Mouse (Mus musculus) stomach, postnatal 0 days (tissue): ENCODE results near the gene Fbxl3. TPM values are rescaled to one million over a fixed set of nuclear protein-coding genes. Genes with fewer than 3 reads are reported as not detected.
A peak's percentile ranks its signal among the peaks of the same experiment; 100 is the strongest.

Source experiments
- ATAC-seq: fragments of 200-750 bp; cut with Nextera tagmentation; 2 replicates; pipeline ENCODE4 v1.8.0; 2017; ENCODE audit not compliant: low FRiP score, low TSS enrichment
- DNase-seq: peaks from one replicate; pipeline ENCODE4 v3.0.0-alpha.2; 2016; ENCODE audit warnings: low spot score
- H3K27ac ChIP-seq: fragments of 300-500 bp; sonication (generic); replicated peaks from 2 replicates; pipeline ENCODE4 v1.5.1; 2014; ENCODE audit warnings: mild to moderate bottlenecking, control low read depth
- H3K27me3 ChIP-seq: fragments of 300-500 bp; sonication (generic); 2 replicates; pipeline ENCODE4 v1.6.1; 2014; ENCODE audit warnings: low read length; ENCODE audit not compliant: control insufficient read depth, insufficient read depth
- H3K36me3 ChIP-seq: fragments of 300-500 bp; sonication (generic); 2 replicates; pipeline ENCODE4 v1.6.1; 2014; ENCODE audit warnings: low read length, mixed read lengths; ENCODE audit not compliant: control insufficient read depth, insufficient read depth
- H3K4me1 ChIP-seq: fragments of 300-500 bp; sonication (generic); replicated peaks from 2 replicates; pipeline ENCODE4 v1.6.1; 2014; ENCODE audit warnings: antibody characterized with exemption; ENCODE audit not compliant: control insufficient read depth, insufficient read depth
- H3K4me2 ChIP-seq: fragments of 300-500 bp; sonication (generic); replicated peaks from 2 replicates; pipeline ENCODE4 v1.6.1; 2014; ENCODE audit warnings: low read depth, mild to moderate bottlenecking, control low read depth, moderate library complexity
- H3K4me3 ChIP-seq: fragments of 300-500 bp; sonication (generic); 2 replicates; pipeline ENCODE4 v1.5.1; 2014; ENCODE audit warnings: low read depth, low read length, control low read depth
- H3K9ac ChIP-seq: fragments of 300-500 bp; sonication (generic); 2 replicates; pipeline ENCODE4 v1.6.1; 2014; ENCODE audit warnings: mild to moderate bottlenecking, low read length, control low read depth, mixed read lengths
- H3K9me3 ChIP-seq: fragments of 300-500 bp; sonication (generic); 2 replicates; pipeline ENCODE4 v1.6.1; 2016; ENCODE audit warnings: low read length; ENCODE audit not compliant: control insufficient read depth
- CTCF ChIP-seq: IDR thresholded peaks from 2 replicates; pipeline ENCODE4 v1.5.1; 2016; ENCODE audit warnings: antibody characterized with exemption, low read depth, mild to moderate bottlenecking, moderate library complexity
- EP300 ChIP-seq: optimal IDR thresholded peaks from 2 replicates; pipeline ENCODE3; 2016; ENCODE audit warnings: antibody characterized with exemption
- WGBS: fragments of 180-500 bp; shearing (Covaris S2); extraction: QIAGEN DNeasy Blood & Tissue Kit; methylation state at CpG from one replicate; pipeline ENCODE4 v1.1.7; 2014; 5-methylcytosine and 5-hydroxymethylcytosine counted together
- polyA plus RNA-seq: library from polyadenylated mRNA; unstranded; fragments of >200 nt; fragmentation: Nextera tagmentation; extraction: Ambion mirVana; gene quantifications from 2 replicates; pipeline ENCODE4 v1.2.1, GENCODE M21; 2015

Fbxl3 gene
- polyA plus RNA-seq, 1 experiment from 2014 or later: 16.2 TPM

- no peaks in the 10 kb centered on the region for H3K9me3 ChIP-seq
- H3K4me1 ChIP-seq: no peaks in the 10 kb centered on the region
- no peak overlapping the region for H3K27ac ChIP-seq
- 93% methylated on average over 4 of the region's 4 CpGs for WGBS
- no peak for DNase-seq
- H3K9ac ChIP-seq: no peak overlapping the region
- H3K4me2 ChIP-seq: no peak overlapping the region
- peaks cover 9% of the 10 kb centered on the region; the same call in 1 of the 2 replicates for H3K36me3 ChIP-seq
- ATAC-seq: no peak
- H3K27me3 ChIP-seq: no peaks in the 10 kb centered on the region
- H3K4me3 ChIP-seq: no peak overlapping the region
- TF ChIP-seq CTCF: no peak
- TF ChIP-seq EP300: no peak
Observed at GRCm38 (mm10) chr14:103072731-103073130, 26.6 kb downstream of the Fbxl3 start.

GRCm38 (mm10) chr14:103071471-103071870 lies 27.9 kb downstream of the Fbxl3 start:
- 91% methylated on average over 12 of the region's 12 CpGs for WGBS
- Histone ChIP-seq H3K4me1 (no peaks in the 10 kb centered on the region), H3K36me3 (peaks cover 9% of the 10 kb centered on the region; the same call in 1 of the 2 replicates), H3K9me3 (no peaks in the 10 kb centered on the region), H3K27ac (no peak overlapping the region), H3K4me3 (no peak overlapping the region), H3K4me2 (no peak overlapping the region), H3K9ac (no peak overlapping the region), H3K27me3 (no peaks in the 10 kb centered on the region)
- ATAC-seq (no peak), DNase-seq (no peak)
- TF ChIP-seq EP300 (no peak), CTCF (no peak)

- Histone ChIP-seq H3K27me3 (no peaks in the 10 kb centered on the region), H3K4me1 (no peaks in the 10 kb centered on the region), H3K36me3 (peaks cover 9% of the 10 kb centered on the region; the same call in 1 of the 2 replicates), H3K9ac (peak overlapping the region; percentile 79), H3K9me3 (no peaks in the 10 kb centered on the region), H3K4me3 (peak overlapping the region; percentile 73), H3K4me2 (peak overlapping the region; percentile 96), H3K27ac (peak overlapping the region; percentile 94)
- 2% methylated on average over 10 of the region's 10 CpGs for WGBS
- TF ChIP-seq EP300 (no peak), CTCF (no peak)
- ATAC-seq: 0 out of 2 replicates have a peak, but pooled peaks have one; percentile 2
- peak; percentile 24 for DNase-seq
Observed at GRCm38 (mm10) chr14:103070790-103071189, 28.6 kb downstream of the Fbxl3 start.

- H3K9ac ChIP-seq: peak within 1 kb of the TSS; percentile 79
- TF ChIP-seq CTCF (peak; percentile 65), EP300 (no peak)
- H3K4me3 ChIP-seq: peak within 1 kb of the TSS; percentile 73
- DNase-seq (peak; percentile 97), ATAC-seq (peak; percentile 98)
- H3K27ac ChIP-seq: peak within 1 kb of the TSS; percentile 94
- H3K4me2 ChIP-seq: peak within 1 kb of the TSS; percentile 96
- no peaks in the 10 kb centered on the region for H3K27me3 ChIP-seq
- H3K9me3 ChIP-seq: no peaks in the 10 kb centered on the region
- H3K4me1 ChIP-seq: no peaks in the 10 kb centered on the region
- under 1% methylated on average over 65 of the region's 65 CpGs for WGBS
- H3K36me3 ChIP-seq: peaks cover 5% of the 10 kb centered on the region; the same call in 1 of the 2 replicates
Observed at GRCm38 (mm10) chr14:103069864-103070611, 29.3 kb downstream of the Fbxl3 start, which contains the start of gene Cln5. TSS of gene Cln5 (plus strand) at chr14:103070216.

GRCm38 (mm10) chr14:103069465-103069863 lies 29.9 kb downstream of the Fbxl3 start:
- no peak for TF ChIP-seq CTCF
- no peak for TF ChIP-seq EP300
- Histone ChIP-seq H3K9me3 (no peaks in the 10 kb centered on the region), H3K27ac (peak overlapping the region; percentile 94), H3K27me3 (no peaks in the 10 kb centered on the region), H3K9ac (peak overlapping the region; percentile 79; the same call in 1 of the 2 replicates), H3K4me3 (peak overlapping the region; percentile 73), H3K4me1 (no peaks in the 10 kb centered on the region), H3K36me3 (peaks cover 2% of the 10 kb centered on the region; the same call in 1 of the 2 replicates), H3K4me2 (peak overlapping the region; percentile 96)
- ATAC-seq (no peak), DNase-seq (no peak)
- WGBS: 15% methylated on average over 12 of the region's 12 CpGs
